Mouse (Mus musculus): ENCODE results near the gene Arhgap19. TPM values are rescaled to one million over a fixed set of nuclear protein-coding genes. Genes with fewer than 3 reads are reported as not detected.

Gene Arhgap19
- total and polyA plus RNA-seq, 3 experiments = 20.4 to 36.8 (median 30.1) TPM

DNA sequence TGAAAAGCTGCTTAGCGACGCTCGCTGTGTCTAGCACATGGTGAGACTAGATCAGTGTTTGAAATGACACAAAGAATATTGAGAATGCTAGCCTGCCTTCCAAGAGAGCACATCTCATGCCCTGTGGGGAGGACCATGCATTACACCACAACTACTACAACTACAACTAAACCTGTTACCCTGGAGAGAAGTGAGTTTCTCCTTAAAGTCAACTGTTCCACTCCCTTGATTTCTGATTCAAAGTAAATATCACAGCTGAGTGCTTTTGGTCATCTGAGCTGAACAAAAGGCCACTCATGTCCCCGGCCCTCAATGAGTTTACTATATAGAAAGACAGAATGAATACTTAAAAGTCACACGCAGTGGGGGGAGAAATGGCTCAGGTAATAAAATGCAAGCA lies 8.2 kb upstream of the Arhgap19 start:
- dilution Hi-C loops (cut with MboI; ENCODE audit: extremely low pct_ligation_motif_present, extremely low pct_unique_long_range_greater_than_20kb, low sequenced_read_pairs) (no loop called here), in situ Hi-C loops (cut with MboI; ENCODE audit: low pct_ligation_motif_present, low pct_unique_long_range_greater_than_20kb, low sequenced_read_pairs) (no loop called here)
- DNase-seq (ENCODE audit: extremely low read depth) = no peak
- peaks cover 11% of the 10 kb centered on the region for H3K9me3 ChIP-seq (replicated peaks; ENCODE audit: low read length)
- H3K9ac ChIP-seq (ENCODE audit: insufficient read depth, low read depth) = no peak overlapping the region
- TF ChIP-seq RCOR1 (conservative IDR thresholded peaks at IDR 0.05; ENCODE audit: low read depth, low read length) (no peak), ZKSCAN1 (IDR thresholded peaks at IDR 0.05; ENCODE audit: borderline replicate concordance, low read depth, low read length) (no peak), SMC3 (IDR thresholded peaks at IDR 0.05; ENCODE audit: low read depth, low read length) (no peak), NRF1 (IDR thresholded peaks at IDR 0.05; ENCODE audit: low read depth, low read length) (no peak), MEF2A (IDR thresholded peaks at IDR 0.05; ENCODE audit: borderline replicate concordance, low read depth, low read length) (no peak), EP300 (IDR thresholded peaks at IDR 0.05; ENCODE audit: low read length) (no peak), MXI1 (IDR thresholded peaks at IDR 0.05; ENCODE audit: low read depth, low read length) (no peak), ETS1 (conservative IDR thresholded peaks at IDR 0.05; ENCODE audit: low read depth, low read length) (no peak), PAX5 (IDR thresholded peaks at IDR 0.05; ENCODE audit: low read length) (no peak), UBTF (IDR thresholded peaks at IDR 0.05; ENCODE audit: low read depth, low read length) (no peak), MAZ (IDR thresholded peaks at IDR 0.05; ENCODE audit: low read depth, low read length) (no peak), USF2 (conservative IDR thresholded peaks at IDR 0.05; ENCODE audit: low read depth, low read length) (no peak), ELF1 (IDR thresholded peaks at IDR 0.05; ENCODE audit: low read depth, low read length) (no peak), CHD1 (IDR thresholded peaks at IDR 0.05; ENCODE audit: low read depth, low read length) (no peak), MAX (IDR thresholded peaks at IDR 0.05; ENCODE audit: low read length) (no peak), MAFK (IDR thresholded peaks at IDR 0.05; ENCODE audit: insufficient replicate concordance, low read length) (no peak)
- H3K4me3 ChIP-seq (replicated peaks in 1 of 3; ENCODE audit: low read depth in 2 of 3, low read length in 2 of 3, poor library complexity in 1 of 3) = no peak overlapping the region
- no peak overlapping the region for H3K4me2 ChIP-seq (ENCODE audit: insufficient read depth, low read depth, poor library complexity, severe bottlenecking)
- H3K36me3 ChIP-seq (replicated peaks in 1 of 2; ENCODE audit: control insufficient read depth in 1 of 2, insufficient read depth in 1 of 2, low read length in 1 of 2) = no peaks in the 10 kb centered on the region
- H3K4me1 ChIP-seq (ENCODE audit: control insufficient read depth in 1 of 2, insufficient read depth in 2 of 2) = peaks cover 0 to 2% of the 10 kb centered on the region in 2 experiments; a peak in 1 of 4 replicates
- no peaks in the 10 kb centered on the region for H3K79me2 ChIP-seq (replicated peaks; ENCODE audit: control insufficient read depth, extremely low read depth, insufficient read depth, poor library complexity, severe bottlenecking)
- H3K27ac ChIP-seq (ENCODE audit: insufficient read depth, low read depth) = no peak overlapping the region
- no peaks in the 10 kb centered on the region for H3K27me3 ChIP-seq (replicated peaks)

DNA sequence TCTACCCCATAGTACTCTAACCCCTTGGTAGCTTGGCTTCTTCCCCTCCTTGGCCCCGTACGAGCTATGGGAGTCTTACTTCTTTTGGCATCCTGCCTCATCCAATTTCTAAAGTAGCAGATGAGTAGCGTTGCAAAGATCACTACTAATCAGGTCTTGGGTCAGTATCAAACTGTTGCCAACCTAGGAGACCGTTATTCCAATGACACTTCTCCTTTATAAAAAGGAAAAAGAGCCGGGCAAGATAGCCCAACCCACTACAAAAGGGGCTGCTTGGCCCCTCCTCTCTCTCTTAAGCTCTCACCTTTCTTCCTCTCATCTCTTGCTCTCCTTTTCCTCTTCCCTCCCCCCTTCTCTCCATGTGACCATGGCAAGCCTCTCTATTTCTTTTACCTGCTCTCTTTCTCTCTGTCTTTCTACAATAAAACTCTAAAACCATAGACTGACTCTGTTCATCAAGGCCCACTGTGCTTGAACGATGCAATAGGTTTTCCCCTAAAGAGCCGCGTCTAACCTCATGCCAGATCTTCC lies 6.3 kb upstream of the Arhgap19 start:
- Histone ChIP-seq H3K9ac (ENCODE audit: insufficient read depth, low read depth) (no peak overlapping the region), H3K4me1 (ENCODE audit: control insufficient read depth in 1 of 2, insufficient read depth in 2 of 2) (peaks cover 2% of the 10 kb centered on the region in 2 experiments; a peak in 3 of 4 replicates), H3K9me3 (replicated peaks; ENCODE audit: low read length) (peaks cover 7% of the 10 kb centered on the region), H3K36me3 (replicated peaks in 1 of 2; ENCODE audit: control insufficient read depth in 1 of 2, insufficient read depth in 1 of 2, low read length in 1 of 2) (no peaks in the 10 kb centered on the region), H3K79me2 (replicated peaks; ENCODE audit: control insufficient read depth, extremely low read depth, insufficient read depth, poor library complexity, severe bottlenecking) (no peaks in the 10 kb centered on the region), H3K27ac (ENCODE audit: insufficient read depth, low read depth) (no peak overlapping the region), H3K4me3 (replicated peaks in 1 of 3; ENCODE audit: low read depth in 2 of 3, low read length in 2 of 3, poor library complexity in 1 of 3) (no peak overlapping the region), H3K4me2 (ENCODE audit: insufficient read depth, low read depth, poor library complexity, severe bottlenecking) (no peak overlapping the region), H3K27me3 (replicated peaks) (no peaks in the 10 kb centered on the region)
- dilution Hi-C loops (cut with MboI; ENCODE audit: extremely low pct_ligation_motif_present, extremely low pct_unique_long_range_greater_than_20kb, low sequenced_read_pairs) = no loop called here
- no peak for TF ChIP-seq UBTF (IDR thresholded peaks at IDR 0.05; ENCODE audit: low read depth, low read length)
- TF ChIP-seq CHD1 (IDR thresholded peaks at IDR 0.05; ENCODE audit: low read depth, low read length) = no peak
- no peak for TF ChIP-seq PAX5 (IDR thresholded peaks at IDR 0.05; ENCODE audit: low read length)
- no peak for TF ChIP-seq USF2 (conservative IDR thresholded peaks at IDR 0.05; ENCODE audit: low read depth, low read length)
- no peak for TF ChIP-seq SIN3A (IDR thresholded peaks at IDR 0.05; ENCODE audit: low read length)
- TF ChIP-seq MAFK (IDR thresholded peaks at IDR 0.05; ENCODE audit: insufficient replicate concordance, low read length) = no peak
- no peak for TF ChIP-seq TBP (conservative IDR thresholded peaks at IDR 0.05; ENCODE audit: low read depth, low read length)
- TF ChIP-seq MYC (IDR thresholded peaks at IDR 0.05; ENCODE audit: low read depth, low read length) = no peak
- TF ChIP-seq E2F4 (IDR thresholded peaks at IDR 0.05; ENCODE audit: insufficient replicate concordance, low read depth, low read length) = no peak
- TF ChIP-seq GABPA (IDR thresholded peaks at IDR 0.05; ENCODE audit: insufficient replicate concordance, low read depth, low read length) = no peak
- no peak for TF ChIP-seq POLR2A (IDR thresholded peaks at IDR 0.05; ENCODE audit: low read depth, low read length)
- no peak for TF ChIP-seq IRF4 (IDR thresholded peaks at IDR 0.05; ENCODE audit: low read depth, low read length)
- TF ChIP-seq KAT2A (IDR thresholded peaks at IDR 0.05; ENCODE audit: insufficient replicate concordance, low read length) = no peak
- TF ChIP-seq SMC3 (IDR thresholded peaks at IDR 0.05; ENCODE audit: low read depth, low read length) = no peak
- TF ChIP-seq RAD21 (IDR thresholded peaks at IDR 0.05; ENCODE audit: low read depth, low read length) = no peak
- no peak for TF ChIP-seq USF1 (IDR thresholded peaks at IDR 0.05; ENCODE audit: low read depth, low read length)
- DNase-seq (ENCODE audit: extremely low read depth) = no peak
- in situ Hi-C loops (cut with MboI; ENCODE audit: low pct_ligation_motif_present, low pct_unique_long_range_greater_than_20kb, low sequenced_read_pairs) = no loop called here

All from CH12.LX (cell line).